Mouse (Mus musculus) cerebellum, adult 2 months (tissue): ENCODE measurements around the gene Ttc8.

Experiments used
- CTCF ChIP-seq: fragments of 200-500 bp; IDR thresholded peaks from 2 replicates; pipeline ENCODE4 v1.5.1; 2011; ENCODE audit warnings: low read depth, mild to moderate bottlenecking, control low read depth, low read length, moderate library complexity, borderline replicate concordance; ENCODE audit not compliant: insufficient read depth
- POLR2A ChIP-seq: fragments of 200-500 bp; IDR thresholded peaks from 2 replicates; pipeline ENCODE4 v1.6.1; 2011; ENCODE audit warnings: low read length, control low read depth, borderline replicate concordance; ENCODE audit not compliant: insufficient read depth

DNA sequence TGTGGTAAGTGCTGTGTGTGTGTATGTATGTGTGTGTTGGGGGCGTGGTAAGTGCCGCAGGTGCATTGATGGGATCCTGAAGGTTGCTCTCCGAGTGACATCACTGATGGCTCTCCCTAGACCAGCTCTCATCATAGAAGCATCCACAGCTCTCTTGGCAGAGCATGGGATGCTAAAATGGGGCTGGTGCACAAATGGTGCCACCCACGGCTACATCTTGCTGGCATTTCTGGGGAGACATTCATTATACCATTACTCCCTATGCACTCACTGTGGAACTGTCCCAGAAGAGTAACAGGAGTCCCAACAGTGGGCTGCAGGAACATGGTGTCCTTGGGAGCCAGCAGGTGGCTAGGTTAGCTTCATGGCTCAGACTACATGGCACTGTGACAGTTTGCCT lies 95.5 kb downstream of the Ttc8 start:
- no peak for TF ChIP-seq CTCF
- no peak for TF ChIP-seq POLR2A
